Mouse (Mus musculus) yolk sac, embryonic 10.5 days (tissue): ENCODE results near the gene Yeats2.
"Not testable (repeated sequence)": the region's sequence is repeated elsewhere in the genome, so short reads cannot be mapped to it uniquely, and the experiment has no call there.

Experiments
- DNase-seq: peaks from one replicate; pipeline ENCODE4 v3.0.0-alpha.2; 2017; ENCODE audit warnings: low spot score

Gene Yeats2

DNA sequence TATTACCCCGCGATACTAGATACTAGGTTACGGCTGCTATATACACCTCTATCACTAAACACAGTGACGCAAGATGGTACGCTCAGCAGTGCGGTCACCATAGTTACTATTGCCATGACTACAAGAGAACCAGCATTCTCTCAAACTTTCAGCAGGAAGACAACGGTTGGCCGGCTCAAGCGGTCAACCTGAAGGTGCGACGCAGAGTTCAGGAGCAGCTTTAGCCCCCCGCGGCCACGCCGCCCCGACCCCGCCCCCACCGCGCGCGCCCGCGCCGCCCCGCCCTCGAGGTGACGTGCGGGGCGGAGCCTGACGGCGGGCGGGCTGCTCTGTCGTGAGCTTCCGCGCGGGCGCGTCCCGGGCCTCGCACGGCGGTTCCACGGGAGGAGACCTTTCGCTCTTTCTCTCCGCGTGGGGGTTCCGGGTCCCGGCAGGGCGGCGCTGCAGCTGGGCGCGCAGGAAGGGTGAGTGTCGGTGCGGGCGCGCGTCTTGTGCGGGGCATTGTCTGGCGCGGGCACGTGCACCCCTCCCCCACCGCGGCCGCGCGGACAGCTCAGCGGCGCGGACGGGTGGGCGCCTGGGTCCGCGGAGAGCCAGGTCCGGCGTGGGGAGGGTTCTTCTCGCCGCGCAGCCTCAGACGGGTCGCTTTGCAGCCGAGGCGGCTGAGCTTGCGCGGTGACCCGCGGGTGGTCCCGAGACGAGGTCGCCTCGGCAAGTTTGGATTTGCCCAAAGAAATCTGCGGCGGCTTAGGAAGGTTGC, at the start of gene Yeats2:
Gene Yeats2 (plus strand): TSS at position 292 of the 760 bp plus-strand sequence.
- DNase-seq, result peak; percentile 86

DNA sequence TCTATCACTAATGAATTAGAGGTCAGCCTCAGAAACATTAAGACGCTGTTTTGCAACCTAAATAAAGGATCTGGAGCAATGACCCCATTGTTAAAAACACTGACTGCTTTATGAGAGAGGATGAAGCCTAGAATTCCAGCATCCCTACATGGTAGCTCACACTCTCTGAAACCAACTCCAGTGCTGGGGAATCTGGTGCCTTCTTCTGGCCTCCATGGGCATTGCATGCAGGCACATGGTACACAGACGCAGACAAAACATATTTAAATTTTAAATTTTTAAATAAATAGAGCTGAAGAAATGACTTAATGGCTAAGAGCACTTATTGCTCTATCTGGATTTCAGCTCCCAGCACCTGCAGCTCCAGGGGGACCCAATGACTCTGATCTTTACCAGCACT, 44.9 kb upstream of the Yeats2 start:
- DNase-seq, result no peak

DNA sequence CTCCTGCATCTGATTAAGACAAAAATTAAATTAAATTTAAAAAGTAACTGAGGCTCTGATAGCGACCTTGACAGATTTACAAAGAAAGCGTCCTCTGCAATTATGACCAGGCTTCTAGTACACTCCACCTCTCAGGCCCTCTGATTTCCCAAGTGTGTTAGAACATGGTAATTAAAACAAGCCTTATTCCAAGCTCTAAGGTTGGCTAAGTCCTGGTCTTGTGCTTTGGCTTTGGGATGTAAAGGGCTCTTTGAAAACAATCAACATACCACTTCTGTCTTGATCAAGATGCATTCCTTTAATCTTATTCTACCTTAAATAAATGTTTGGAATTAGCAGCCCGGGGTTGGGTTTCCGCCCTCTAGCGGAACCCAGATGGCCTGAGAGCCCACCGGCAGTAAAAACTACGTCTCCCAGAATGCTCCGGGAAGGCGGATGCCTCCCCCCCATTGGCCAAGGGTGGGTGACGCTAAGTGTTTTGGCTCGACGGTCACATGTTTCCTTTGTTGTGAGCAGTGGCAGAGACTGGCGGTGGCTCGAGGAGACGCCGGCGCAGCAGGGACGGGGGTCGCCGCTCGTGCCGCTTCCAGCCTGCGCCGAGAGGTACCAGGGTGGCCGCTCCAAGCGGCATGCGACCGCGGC, 43.7 kb upstream of the Yeats2 start, which contains the start of gene Klhl24:
Gene Klhl24 (plus strand): TSS at position 474 of the 642 bp plus-strand sequence.
- DNase-seq, result peak; percentile 91

DNA sequence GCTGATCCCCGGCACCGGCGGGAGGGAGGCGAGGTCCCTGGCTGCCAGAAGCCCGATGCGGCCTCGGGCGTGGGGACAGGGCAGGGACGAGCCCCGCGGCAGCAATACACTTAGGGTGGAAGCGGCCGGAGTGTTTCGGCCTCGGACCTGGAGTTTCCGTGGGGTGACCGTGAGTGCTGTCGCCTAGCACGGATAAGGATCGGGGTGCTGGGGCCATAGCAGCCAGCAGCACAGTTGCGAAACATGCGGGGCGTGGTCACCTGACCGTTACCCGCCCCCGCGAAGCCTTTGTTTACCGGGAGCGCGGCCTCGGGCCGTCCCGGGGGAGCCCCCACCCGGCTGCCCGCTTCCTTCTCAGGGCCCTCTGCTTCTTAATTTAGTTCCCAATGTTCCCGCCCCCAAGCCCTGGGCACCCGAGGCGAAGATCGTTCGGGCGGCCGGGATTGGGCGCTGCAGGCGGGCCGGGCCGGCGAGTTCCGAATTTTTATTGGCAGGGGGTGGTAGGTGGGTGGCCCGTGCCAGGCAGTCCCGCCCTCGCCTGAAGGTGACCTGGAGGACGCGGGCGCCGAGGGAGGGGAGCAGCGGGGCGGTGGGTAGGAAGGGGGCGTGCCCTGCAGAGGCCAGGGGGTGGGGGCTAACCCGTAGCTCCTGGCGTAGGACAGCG, 43.0 kb upstream of the Yeats2 start:
- DNase-seq, result peak; percentile 96

DNA sequence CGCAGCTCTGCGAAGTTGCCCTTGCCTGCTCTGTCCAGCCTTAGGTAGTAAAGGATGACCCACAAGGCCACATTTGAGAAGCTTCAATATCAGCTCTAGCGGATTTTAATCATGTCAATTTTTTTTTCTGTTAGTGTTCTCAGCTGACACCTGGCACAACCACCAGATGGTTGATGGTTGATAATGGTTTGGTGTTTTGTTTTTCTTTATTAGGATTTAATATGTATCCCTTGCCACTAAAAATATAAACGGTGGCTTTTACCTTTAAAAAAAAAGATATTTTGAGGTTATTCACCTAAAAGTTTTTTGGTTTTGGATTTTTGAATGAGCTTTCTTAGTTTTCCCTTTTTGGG, 42.5 kb upstream of the Yeats2 start:
- DNase-seq, result no peak

DNA sequence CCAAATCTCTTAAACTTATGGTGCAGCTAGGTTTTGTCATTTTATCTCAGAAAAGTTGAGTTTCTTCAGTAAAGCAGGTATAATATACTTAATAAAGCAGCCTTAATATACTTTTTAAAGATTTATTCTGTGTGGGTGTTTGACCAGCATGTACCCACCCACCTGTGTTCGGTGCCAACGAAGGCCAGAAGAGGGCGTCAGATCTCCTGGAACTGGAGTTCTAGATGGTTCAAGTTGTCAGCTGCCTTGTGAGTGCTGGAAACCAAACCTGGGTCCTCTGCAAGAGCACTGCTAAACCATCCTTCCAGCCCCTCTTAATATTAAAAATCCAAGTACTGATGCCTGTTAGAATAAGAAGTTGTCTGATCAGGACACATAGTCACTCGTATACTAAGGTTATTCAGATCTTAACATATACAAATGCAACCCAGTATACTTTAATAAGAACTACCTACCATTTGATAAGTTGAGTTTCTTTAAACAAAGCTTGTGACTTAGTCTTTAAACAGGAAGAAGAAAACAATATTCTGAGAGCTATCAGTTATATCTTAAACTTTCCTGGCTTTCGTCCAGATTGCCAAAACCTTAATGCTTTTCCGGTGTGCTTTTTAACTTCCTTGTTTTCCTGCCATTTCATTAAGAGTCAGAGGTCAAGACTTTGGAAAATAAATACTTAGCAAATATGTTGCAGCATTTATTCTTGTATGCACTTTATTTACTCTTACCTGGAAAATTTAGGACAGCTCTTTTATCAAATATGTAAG, 41.8 kb upstream of the Yeats2 start:
- no peak for DNase-seq

DNA sequence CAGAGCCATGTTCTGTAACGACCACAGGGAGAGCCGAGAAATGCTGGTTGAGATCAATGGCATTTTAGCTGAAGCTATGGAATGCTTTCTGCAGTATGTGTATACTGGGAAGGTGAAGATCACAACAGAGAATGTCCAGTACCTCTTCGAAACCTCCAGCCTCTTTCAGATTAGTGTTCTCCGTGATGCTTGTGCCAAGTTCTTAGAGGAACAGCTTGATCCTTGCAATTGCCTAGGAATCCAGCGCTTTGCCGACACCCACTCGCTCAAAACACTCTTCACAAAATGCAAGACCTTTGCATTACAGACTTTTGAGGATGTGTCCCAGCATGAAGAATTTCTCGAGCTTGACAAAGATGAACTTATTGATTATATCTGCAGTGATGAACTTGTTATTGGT, 33.9 kb upstream of the Yeats2 start:
- no peak for DNase-seq

DNA sequence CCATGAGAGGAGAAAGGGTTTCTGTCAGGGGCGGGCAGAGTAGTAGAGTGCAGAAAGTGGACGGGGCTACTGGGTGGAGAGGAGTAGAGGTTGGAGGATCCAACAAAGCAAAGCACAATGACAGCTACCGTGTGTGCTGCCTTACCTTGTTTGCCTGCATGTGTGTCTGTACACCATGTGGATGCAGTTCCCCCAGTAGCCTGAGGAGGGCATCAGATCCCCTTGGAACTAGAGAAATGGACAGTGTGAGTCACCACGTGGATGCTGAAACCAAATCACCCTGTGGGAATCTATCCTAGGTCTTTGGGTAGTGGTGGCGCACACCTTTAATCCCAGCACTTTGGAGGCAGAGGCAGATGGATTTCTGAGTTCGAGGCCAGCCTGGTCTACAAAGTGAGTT, 31.9 kb upstream of the Yeats2 start:
- no peak for DNase-seq

DNA sequence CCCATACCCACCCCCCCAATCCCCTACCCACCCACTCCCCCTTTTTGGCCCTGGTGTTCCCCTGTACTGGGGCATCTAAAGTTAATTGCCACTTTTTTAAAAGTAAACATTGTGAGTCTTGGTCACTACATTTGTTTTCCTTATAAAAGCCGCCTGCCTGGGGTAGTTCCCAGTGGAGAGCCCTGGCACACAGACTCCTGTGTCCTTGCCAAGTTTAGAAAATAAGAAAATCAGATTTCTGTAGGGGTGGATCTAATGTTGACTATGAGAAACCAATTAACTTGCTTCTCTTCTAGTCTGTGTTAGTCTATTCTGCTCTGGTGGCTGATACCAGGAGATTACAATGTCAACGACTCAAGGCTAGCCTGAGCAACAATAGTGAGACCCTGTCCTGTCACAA, 28.2 kb upstream of the Yeats2 start:
- no peak for DNase-seq

DNA sequence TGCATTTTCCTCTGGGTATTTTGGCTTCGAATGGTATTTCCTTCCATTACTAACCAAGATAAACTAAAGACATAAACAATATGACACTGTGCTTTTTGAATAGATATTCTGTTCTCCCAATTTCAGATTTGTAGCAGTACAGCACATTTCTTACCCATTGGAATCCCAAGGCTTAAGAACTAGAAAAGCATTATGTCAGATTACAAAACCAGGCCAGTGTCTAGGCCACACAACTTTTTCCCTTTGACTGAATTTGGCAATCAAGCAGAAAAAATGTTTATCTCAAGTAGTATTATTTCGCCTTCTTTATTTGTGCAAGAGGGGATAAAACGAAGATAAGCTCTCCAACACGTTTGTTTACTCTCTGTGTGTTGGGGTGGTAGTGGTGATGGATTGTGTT, 24.8 kb upstream of the Yeats2 start:
- no peak for DNase-seq

DNA sequence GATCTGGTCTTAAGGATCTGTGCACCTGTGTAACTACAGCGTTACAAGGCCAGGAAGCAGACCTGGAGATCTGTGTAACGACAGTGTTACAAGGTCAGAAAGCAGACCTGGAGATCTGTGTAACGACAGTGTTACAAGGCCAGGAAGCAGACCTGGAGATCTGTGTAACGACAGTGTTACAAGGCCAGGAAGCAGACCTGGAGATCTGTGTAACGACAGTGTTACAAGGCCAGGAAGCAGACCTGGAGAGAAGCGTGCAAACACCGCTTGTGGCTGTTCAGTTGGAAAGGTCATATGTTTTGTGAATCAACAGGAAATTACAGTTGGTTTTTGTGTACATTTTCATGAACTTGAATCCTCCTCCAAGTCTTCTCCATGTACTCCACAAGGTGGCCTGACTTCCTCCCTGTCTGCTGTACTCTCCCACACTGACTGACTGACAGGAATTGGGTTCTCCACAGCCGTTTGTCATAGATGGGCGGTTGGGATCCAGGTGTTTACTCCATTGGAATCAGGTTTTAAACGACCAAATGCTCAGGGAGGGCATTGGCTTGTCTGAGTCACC, 14.5 kb upstream of the Yeats2 start:
- DNase-seq, result not testable (repeated sequence)

DNA sequence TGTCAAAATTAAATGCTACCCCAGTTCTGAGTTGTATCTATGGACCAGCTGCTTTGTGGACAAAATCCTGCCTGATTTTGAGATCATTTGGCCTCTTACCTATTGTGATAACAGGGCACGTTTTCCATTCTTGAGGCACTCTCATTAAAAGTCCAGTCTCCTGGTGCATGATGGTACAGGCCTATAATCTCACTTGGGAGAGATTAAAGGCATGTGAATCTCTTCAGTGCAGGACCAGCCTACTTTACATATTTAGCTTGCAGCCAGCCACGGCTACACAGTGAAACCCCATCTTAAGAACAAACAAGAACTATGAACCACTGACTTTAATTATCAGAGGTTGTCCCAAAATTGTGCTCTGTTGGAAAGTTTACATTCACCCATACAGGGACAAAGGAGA, 10.5 kb upstream of the Yeats2 start:
- DNase-seq, result no peak

DNA sequence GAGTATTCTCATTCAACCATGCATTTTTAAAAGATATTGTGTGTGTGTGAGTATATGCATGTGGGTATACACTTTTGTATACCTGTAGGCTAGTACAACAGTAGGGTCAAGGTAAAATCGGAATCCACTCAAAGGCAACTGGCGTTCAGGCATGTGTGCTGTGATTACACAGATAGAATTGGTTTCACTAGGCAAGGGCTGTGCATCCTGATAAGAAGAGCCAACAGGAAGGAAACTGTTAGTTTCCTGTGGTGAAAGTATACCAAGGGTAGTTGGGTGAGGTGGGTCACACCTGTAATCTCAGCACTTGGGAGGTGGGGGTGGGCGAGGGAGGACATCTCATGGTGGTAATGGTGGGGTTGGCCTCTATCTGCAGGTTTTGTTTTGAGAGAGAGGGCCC, 3.7 kb downstream of the Yeats2 start:
- no peak for DNase-seq

DNA sequence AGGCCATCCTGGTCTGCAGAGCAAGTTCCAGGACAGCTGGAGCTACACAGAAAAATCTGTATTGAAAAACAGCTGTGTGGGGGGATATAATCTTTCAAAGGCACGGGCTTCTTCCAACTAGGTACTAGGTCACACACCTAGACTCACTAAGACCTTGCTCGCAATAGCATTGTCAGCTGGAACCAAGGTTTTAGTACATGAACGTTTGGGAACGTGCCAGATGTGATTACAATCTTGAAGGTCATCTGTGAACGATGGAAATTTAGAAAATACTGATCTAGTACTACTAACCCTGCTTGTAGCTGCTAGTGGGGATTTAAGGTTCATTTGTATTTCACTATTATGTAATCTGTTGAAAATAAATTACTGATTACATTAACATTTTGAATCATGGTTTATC, 11.1 kb downstream of the Yeats2 start:
- no peak for DNase-seq

DNA sequence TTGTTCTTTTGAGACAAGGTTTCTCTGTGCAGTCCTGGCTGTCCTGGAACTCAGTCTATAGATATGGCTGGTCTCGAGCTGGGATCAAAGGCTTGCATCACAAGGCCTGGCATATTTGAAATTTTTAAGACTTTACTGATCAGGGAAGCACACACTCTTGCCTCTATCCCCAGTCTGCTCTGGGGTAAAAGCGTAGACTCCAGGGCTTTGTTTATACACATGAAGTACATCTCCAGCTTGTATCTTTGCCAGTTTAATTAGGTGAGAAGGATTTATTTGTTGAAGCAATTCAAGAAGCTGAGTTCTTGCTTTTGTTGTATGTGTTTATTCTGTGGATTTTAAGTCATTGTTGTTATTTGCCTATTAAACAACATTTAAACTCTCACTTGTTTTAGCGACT, 12.9 kb downstream of the Yeats2 start:
- no peak for DNase-seq

DNA sequence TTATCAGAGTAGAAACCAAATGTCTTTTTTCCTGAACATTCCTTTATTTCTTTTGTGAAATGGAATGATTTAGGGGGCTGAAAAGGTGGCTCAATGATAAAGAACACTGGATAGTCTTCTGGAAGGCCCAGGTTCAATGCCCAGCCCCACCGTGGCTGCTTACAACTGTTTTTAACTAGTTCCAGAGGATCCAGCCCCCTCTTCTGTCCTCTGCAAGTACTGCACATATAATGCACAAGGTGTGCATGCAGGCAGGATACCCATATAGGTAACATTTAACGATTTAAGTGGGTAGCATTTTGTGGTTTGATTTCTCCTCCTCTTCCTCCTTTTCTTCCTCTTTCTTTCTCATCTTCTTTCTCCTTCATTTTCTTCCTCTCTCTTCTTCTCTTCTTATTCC, 19.3 kb downstream of the Yeats2 start:
- DNase-seq, result no peak

DNA sequence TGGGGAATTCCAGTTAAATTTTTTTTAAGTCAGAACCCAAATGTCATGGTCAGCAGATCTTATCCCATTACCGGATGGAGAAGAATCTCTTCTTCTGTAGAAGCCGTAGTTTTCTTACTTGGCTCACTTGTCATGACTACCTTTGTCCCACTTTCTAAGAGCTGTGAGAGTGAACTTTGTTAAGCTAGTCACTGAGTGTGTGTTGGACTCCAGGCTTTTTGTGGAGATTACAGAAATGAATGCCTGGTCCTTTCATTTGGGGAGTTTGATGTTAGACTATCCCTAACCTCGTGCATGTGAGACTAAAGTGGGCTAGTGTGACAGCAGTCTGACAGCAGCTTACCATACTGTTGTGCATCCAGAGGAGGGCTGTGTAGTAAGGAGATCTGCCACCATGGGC, 28.2 kb downstream of the Yeats2 start:
- no peak for DNase-seq

DNA sequence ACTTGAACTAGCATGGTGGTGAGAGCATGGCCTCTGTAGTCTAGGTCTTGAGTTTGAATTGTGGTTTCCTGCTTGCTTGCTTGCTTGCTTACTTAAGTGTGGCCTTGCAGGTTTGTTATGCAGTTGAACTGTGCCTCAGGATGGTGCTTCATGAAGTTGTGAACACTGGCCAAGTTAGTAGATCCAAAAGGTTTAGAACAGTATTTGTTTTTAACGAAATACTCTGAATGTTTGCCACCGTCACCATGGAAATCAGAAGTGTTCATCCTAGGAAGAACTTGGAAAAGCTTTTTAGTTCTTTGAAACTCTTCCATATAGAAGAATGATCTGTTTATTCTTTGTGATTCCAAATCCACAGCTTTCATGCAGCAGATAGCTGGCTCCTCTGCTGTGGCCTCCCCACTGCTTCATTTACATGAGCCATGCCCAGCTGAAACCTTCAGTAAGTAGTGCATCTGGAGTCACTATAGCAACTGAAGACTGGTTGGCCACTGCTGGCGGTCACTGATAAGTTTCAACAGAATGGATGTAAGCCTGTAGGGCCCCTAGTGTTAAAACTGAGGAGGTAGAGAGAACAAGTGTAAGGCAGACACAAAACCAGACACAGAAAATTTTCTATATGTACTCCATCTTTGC, 28.7 kb downstream of the Yeats2 start:
- DNase-seq, result no peak

DNA sequence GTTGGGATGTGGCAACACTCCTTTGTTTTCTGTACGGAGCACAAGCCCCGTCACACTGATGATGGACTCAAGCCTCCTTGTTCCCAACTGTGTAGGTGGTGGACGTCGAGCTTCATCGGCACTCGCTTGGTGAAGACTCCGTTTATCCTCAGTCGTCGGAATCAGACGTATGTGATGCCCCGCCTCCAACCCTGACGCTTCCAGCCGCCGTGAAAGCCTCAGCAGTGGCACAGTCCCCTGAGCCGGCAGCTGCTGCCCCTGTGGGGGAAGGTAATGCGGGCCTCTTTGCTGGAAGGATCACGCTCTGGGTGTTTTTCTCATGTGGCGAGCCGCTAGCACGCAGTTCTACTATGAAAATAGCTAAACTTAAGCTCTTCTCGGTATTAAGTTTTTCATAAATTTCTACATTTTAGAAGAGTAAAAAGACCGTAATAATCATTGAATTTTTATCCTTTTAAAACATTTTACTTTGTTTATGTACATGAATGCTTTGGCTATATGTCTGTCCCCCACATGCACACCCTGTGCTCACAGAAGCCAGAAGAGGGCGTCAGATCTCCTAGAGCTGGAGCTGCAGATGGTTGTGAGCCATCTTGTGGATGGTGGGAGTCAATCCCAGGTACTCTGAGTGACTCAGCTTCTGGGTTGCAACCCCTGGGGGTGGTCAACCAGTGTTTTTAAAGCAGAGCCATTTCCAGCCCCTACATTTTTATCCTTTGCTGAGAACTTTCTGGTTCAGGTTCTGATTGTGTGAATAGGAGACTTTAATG, 38.7 kb downstream of the Yeats2 start:
- DNase-seq, result no peak

DNA sequence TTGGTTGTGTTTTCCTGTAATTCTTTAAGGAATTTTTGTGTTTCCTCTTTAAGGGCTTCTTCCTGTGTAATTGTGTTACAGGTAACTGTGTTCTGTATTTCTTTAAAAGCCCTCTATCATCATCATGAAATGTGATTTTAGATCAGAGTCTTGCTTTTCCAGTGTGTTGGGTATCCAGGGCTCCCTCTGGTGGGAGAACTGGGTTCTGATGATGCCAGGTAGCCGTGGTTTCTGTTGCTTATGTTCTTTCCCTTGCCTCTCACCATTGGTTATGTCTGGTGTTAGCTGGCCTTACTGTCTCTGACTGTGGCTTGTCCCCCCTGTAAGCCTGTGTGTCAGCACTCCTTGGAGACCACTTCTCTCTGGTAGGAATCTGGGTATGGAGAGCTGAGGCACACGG, 44.5 kb downstream of the Yeats2 start:
- no peak for DNase-seq
